Mouse (Mus musculus) cerebellum, postnatal 10 days (tissue): ENCODE results near the gene Sstr3.

ENCODE experiments used
- DNase-seq, 2 experiments: peaks; one replicate each; pipeline ENCODE4 v3.0.0; 2021; ENCODE audit warnings: mixed read lengths in 2 of 2

Gene Sstr3

GRCm38 (mm10) chr15:78494968-78495406 lies 49.5 kb downstream of the Sstr3 start, which contains the start of gene Il2rb:
Gene Il2rb (minus strand): TSS chr15:78495271.
- DNase-seq: no peak

- DNase-seq: no peak
Measured at GRCm38 (mm10) chr15:78493401-78494010, 51.0 kb downstream of the Sstr3 start.

- peak in 1 of 2 experiments; percentile 48 for DNase-seq
Measured at GRCm38 (mm10) chr15:78491301-78491700, 53.2 kb downstream of the Sstr3 start.

- DNase-seq: no peak
Measured at GRCm38 (mm10) chr15:78489906-78490305, 54.6 kb downstream of the Sstr3 start.

- peak; percentile 57 to 72 for DNase-seq
Measured at GRCm38 (mm10) chr15:78489248-78489647, 55.2 kb downstream of the Sstr3 start.

GRCm38 (mm10) chr15:78487066-78487465 lies 57.4 kb downstream of the Sstr3 start:
- peak in 1 of 2 experiments; percentile 66 for DNase-seq
